Mouse (Mus musculus): ENCODE data around the gene Oscar. TPM values are rescaled to one million over a fixed set of nuclear protein-coding genes. Genes with fewer than 3 reads are reported as not detected.
A peak's percentile ranks its signal among the peaks of the same experiment; 100 is the strongest.

The Oscar gene
- not detected for total RNA-seq (2021)
- long read RNA-seq, experiment 1 = 0 reads
- long read RNA-seq, experiment 2 = 0 reads

- no peak for DNase-seq
Observed at GRCm38 (mm10) chr7:3616057-3616388, at the start of gene Oscar. Oscar (minus strand) TSS chr7:3616157.

GRCm38 (mm10) chr7:3665215-3666114 lies 49.5 kb upstream of the Oscar start, which contains the start of gene Leng1:
Leng1 (minus strand) TSS chr7:3665840.
- DNase-seq = peak; percentile 96 to 98

- peak in 1 of 2 experiments; percentile 31 for DNase-seq
Observed at GRCm38 (mm10) chr7:3664524-3665214, 48.7 kb upstream of the Oscar start.

GRCm38 (mm10) chr7:3658578-3658977 lies 42.6 kb upstream of the Oscar start:
- no peak for DNase-seq

- no peak for DNase-seq
Observed at GRCm38 (mm10) chr7:3656966-3657365, 41.0 kb upstream of the Oscar start.

GRCm38 (mm10) chr7:3646641-3647040 lies 30.7 kb upstream of the Oscar start:
- DNase-seq = no peak

- DNase-seq = no peak
Observed at GRCm38 (mm10) chr7:3646188-3646587, 30.2 kb upstream of the Oscar start.

- DNase-seq = no peak
Observed at GRCm38 (mm10) chr7:3645488-3646025, 29.6 kb upstream of the Oscar start.

- DNase-seq = peak; percentile 97 to 98
Observed at GRCm38 (mm10) chr7:3644672-3645487, 28.9 kb upstream of the Oscar start, which contains the start of gene Cnot3. Cnot3 (plus strand) TSS chr7:3645268.

- peak in 1 of 2 experiments; percentile 87 for DNase-seq
Observed at GRCm38 (mm10) chr7:3644348-3644671, 28.4 kb upstream of the Oscar start.

GRCm38 (mm10) chr7:3643843-3644242 lies 27.9 kb upstream of the Oscar start:
- no peak for DNase-seq

GRCm38 (mm10) chr7:3643412-3643811 lies 27.5 kb upstream of the Oscar start:
- no peak for DNase-seq

GRCm38 (mm10) chr7:3630478-3630815 lies 14.5 kb upstream of the Oscar start:
- DNase-seq = no peak

- DNase-seq = peak; percentile 92
Observed at GRCm38 (mm10) chr7:3629543-3630477, 13.9 kb upstream of the Oscar start, which contains the start of the genes Tfpt and Prpf31. Tfpt (minus strand) TSS chr7:3629929. Prpf31 (plus strand) TSS chr7:3629985.

- DNase-seq = no peak
Observed at GRCm38 (mm10) chr7:3629030-3629429, 13.1 kb upstream of the Oscar start.

- peak; percentile 89 to 94 for DNase-seq
Observed at GRCm38 (mm10) chr7:3617242-3617995, 1.5 kb upstream of the Oscar start, which contains the start of gene Ndufa3. Ndufa3 (plus strand) TSS chr7:3617373.

GRCm38 (mm10) chr7:3616389-3617241 lies 658 bp upstream of the Oscar start:
- DNase-seq = no peak

- no peak for DNase-seq
Observed at GRCm38 (mm10) chr7:3614021-3614420, 1.9 kb downstream of the Oscar start.

- DNase-seq = no peak
Observed at GRCm38 (mm10) chr7:3611006-3611405, 5.0 kb downstream of the Oscar start.

Data from adrenal gland, postnatal 36 days (tissue).